Mouse (Mus musculus): ENCODE data around the gene Dnah14. TPM values are rescaled to one million over a fixed set of nuclear protein-coding genes. Genes with fewer than 3 reads are reported as not detected.
A peak's percentile ranks its signal among the peaks of the same experiment; 100 is the strongest.

Dnah14 gene
- total and polyA plus RNA-seq, 3 experiments: 0.03 to 0.98 (median 0.74) TPM

GRCm38 (mm10) chr1:181599376-181599775 is 23.0 kb downstream of the Dnah14 start:
- H3K9me3 ChIP-seq (replicated peaks; ENCODE audit: low read length): no peaks in the 10 kb centered on the region
- H3K36me3 ChIP-seq (replicated peaks in 1 of 2; ENCODE audit: control insufficient read depth in 1 of 2, insufficient read depth in 1 of 2, low read length in 1 of 2): no peaks in the 10 kb centered on the region
- H3K9ac ChIP-seq (ENCODE audit: insufficient read depth, low read depth): no peak overlapping the region
- H3K4me3 ChIP-seq (replicated peaks in 1 of 3; ENCODE audit: low read depth in 2 of 3, low read length in 2 of 3, poor library complexity in 1 of 3): no peak overlapping the region
- H3K27me3 ChIP-seq (replicated peaks): no peaks in the 10 kb centered on the region
- TF ChIP-seq TBP (conservative IDR thresholded peaks at IDR 0.05; ENCODE audit: low read depth, low read length) (no peak), MAX (IDR thresholded peaks at IDR 0.05; ENCODE audit: low read length) (no peak), CHD2 (IDR thresholded peaks at IDR 0.05; ENCODE audit: low read length) (no peak), NRF1 (IDR thresholded peaks at IDR 0.05; ENCODE audit: low read depth, low read length) (no peak), JUN (IDR thresholded peaks at IDR 0.05; ENCODE audit: insufficient read depth, low read depth, low read length) (no peak)
- no peak overlapping the region for H3K4me2 ChIP-seq (ENCODE audit: insufficient read depth, low read depth, poor library complexity, severe bottlenecking)
- in situ Hi-C loops (cut with MboI; ENCODE audit: low pct_ligation_motif_present, low pct_unique_long_range_greater_than_20kb, low sequenced_read_pairs) (no loop called here), dilution Hi-C loops (cut with MboI; ENCODE audit: extremely low pct_ligation_motif_present, extremely low pct_unique_long_range_greater_than_20kb, low sequenced_read_pairs) (no loop called here)
- H3K4me1 ChIP-seq (ENCODE audit: control insufficient read depth in 1 of 2, insufficient read depth in 2 of 2): no peaks in the 10 kb centered on the region
- no peak for DNase-seq (ENCODE audit: extremely low read depth)
- no peaks in the 10 kb centered on the region for H3K79me2 ChIP-seq (replicated peaks; ENCODE audit: control insufficient read depth, extremely low read depth, insufficient read depth, poor library complexity, severe bottlenecking)
- H3K27ac ChIP-seq (ENCODE audit: insufficient read depth, low read depth): no peak overlapping the region

DNA sequence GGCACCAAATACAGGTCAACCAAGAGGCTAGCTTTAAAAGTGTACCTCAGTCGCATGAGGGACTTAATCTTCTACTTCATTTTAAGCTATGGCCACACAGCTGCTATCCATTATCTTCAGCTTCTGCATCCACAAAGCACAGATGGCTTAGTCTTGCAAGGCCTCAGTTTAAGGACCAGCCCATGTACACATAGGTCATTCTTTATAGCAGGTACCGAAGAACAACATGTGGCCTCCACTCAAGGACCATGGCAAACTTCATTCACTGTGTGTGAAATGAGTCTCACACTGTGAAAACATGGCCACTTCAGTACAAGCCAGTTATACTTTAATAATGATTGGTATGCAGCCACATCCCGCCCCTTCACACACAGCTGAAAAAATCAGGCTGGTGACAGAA is 34.8 kb downstream of the Dnah14 start:
- Histone ChIP-seq H3K9me3 (replicated peaks; ENCODE audit: low read length) (no peaks in the 10 kb centered on the region), H3K79me2 (replicated peaks; ENCODE audit: control insufficient read depth, extremely low read depth, insufficient read depth, poor library complexity, severe bottlenecking) (no peaks in the 10 kb centered on the region), H3K4me2 (ENCODE audit: insufficient read depth, low read depth, poor library complexity, severe bottlenecking) (no peak overlapping the region), H3K9ac (ENCODE audit: insufficient read depth, low read depth) (no peak overlapping the region), H3K27me3 (replicated peaks) (no peaks in the 10 kb centered on the region), H3K4me1 (ENCODE audit: control insufficient read depth in 1 of 2, insufficient read depth in 2 of 2) (peaks cover 0 to 6% of the 10 kb centered on the region in 2 experiments; a peak in 2 of 4 replicates), H3K27ac (ENCODE audit: insufficient read depth, low read depth) (no peak overlapping the region), H3K36me3 (replicated peaks in 1 of 2; ENCODE audit: control insufficient read depth in 1 of 2, insufficient read depth in 1 of 2, low read length in 1 of 2) (no peaks in the 10 kb centered on the region), H3K4me3 (replicated peaks in 1 of 3; ENCODE audit: low read depth in 2 of 3, low read length in 2 of 3, poor library complexity in 1 of 3) (no peak overlapping the region)
- TF ChIP-seq MXI1 (IDR thresholded peaks at IDR 0.05; ENCODE audit: low read depth, low read length): no peak
- no peak for TF ChIP-seq SIN3A (IDR thresholded peaks at IDR 0.05; ENCODE audit: low read length)
- no peak for TF ChIP-seq MEF2A (IDR thresholded peaks at IDR 0.05; ENCODE audit: borderline replicate concordance, low read depth, low read length)
- TF ChIP-seq MAFK (IDR thresholded peaks at IDR 0.05; ENCODE audit: insufficient replicate concordance, low read length): no peak
- TF ChIP-seq MAX (IDR thresholded peaks at IDR 0.05; ENCODE audit: low read length): no peak
- DNase-seq (ENCODE audit: extremely low read depth): no peak
- in situ Hi-C loops (cut with MboI; ENCODE audit: low pct_ligation_motif_present, low pct_unique_long_range_greater_than_20kb, low sequenced_read_pairs) (no loop called here), dilution Hi-C loops (cut with MboI; ENCODE audit: extremely low pct_ligation_motif_present, extremely low pct_unique_long_range_greater_than_20kb, low sequenced_read_pairs) (no loop called here)

GRCm38 (mm10) chr1:181615866-181616491 is 39.6 kb downstream of the Dnah14 start:
- H3K4me2 ChIP-seq (ENCODE audit: insufficient read depth, low read depth, poor library complexity, severe bottlenecking): peak overlapping the region; percentile 87
- H3K9ac ChIP-seq (ENCODE audit: insufficient read depth, low read depth): no peak overlapping the region
- no peaks in the 10 kb centered on the region for H3K9me3 ChIP-seq (replicated peaks; ENCODE audit: low read length)
- peak; percentile 93 for DNase-seq (ENCODE audit: extremely low read depth)
- no peak overlapping the region for H3K27ac ChIP-seq (ENCODE audit: insufficient read depth, low read depth)
- no peaks in the 10 kb centered on the region for H3K79me2 ChIP-seq (replicated peaks; ENCODE audit: control insufficient read depth, extremely low read depth, insufficient read depth, poor library complexity, severe bottlenecking)
- H3K4me3 ChIP-seq (replicated peaks in 1 of 3; ENCODE audit: low read depth in 2 of 3, low read length in 2 of 3, poor library complexity in 1 of 3): peak overlapping the region; percentile 3 to 37 (median 28)
- no peaks in the 10 kb centered on the region for H3K36me3 ChIP-seq (replicated peaks in 1 of 2; ENCODE audit: control insufficient read depth in 1 of 2, insufficient read depth in 1 of 2, low read length in 1 of 2)
- dilution Hi-C loops (cut with MboI; ENCODE audit: extremely low pct_ligation_motif_present, extremely low pct_unique_long_range_greater_than_20kb, low sequenced_read_pairs): no loop called here
- H3K4me1 ChIP-seq (ENCODE audit: control insufficient read depth in 1 of 2, insufficient read depth in 2 of 2): peaks cover 0 to 15% of the 10 kb centered on the region in 2 experiments; a peak in 2 of 4 replicates
- in situ Hi-C loops (cut with MboI; ENCODE audit: low pct_ligation_motif_present, low pct_unique_long_range_greater_than_20kb, low sequenced_read_pairs): no loop called here
- no peaks in the 10 kb centered on the region for H3K27me3 ChIP-seq (replicated peaks)
- TF ChIP-seq SMC3 (IDR thresholded peaks at IDR 0.05; ENCODE audit: low read depth, low read length) (peak; percentile 91), ZC3H11A (IDR thresholded peaks at IDR 0.05; ENCODE audit: low read depth, low read length) (0 out of 2 replicates have a peak, but pooled peaks have one; percentile 9), POLR2A (IDR thresholded peaks at IDR 0.05; ENCODE audit: low read depth, low read length) (no peak), MAX (IDR thresholded peaks at IDR 0.05; ENCODE audit: low read length) (0 out of 2 replicates have a peak, but pooled peaks have one; percentile 50), EP300 (IDR thresholded peaks at IDR 0.05; ENCODE audit: low read length) (peak; percentile 71), ZNF384 (IDR thresholded peaks at IDR 0.05; ENCODE audit: low read depth, low read length) (no peak), IRF4 (IDR thresholded peaks at IDR 0.05; ENCODE audit: low read depth, low read length) (peak; percentile 97), MYC (IDR thresholded peaks at IDR 0.05; ENCODE audit: low read depth, low read length) (peak; percentile 68; the same call in 1 of the 2 replicates), ZMIZ1 (IDR thresholded peaks at IDR 0.05; ENCODE audit: low read depth, low read length) (no peak), NELFE (IDR thresholded peaks at IDR 0.05; ENCODE audit: low read depth, low read length) (no peak), CHD2 (IDR thresholded peaks at IDR 0.05; ENCODE audit: low read length) (no peak), GABPA (IDR thresholded peaks at IDR 0.05; ENCODE audit: insufficient replicate concordance, low read depth, low read length) (no peak), USF2 (conservative IDR thresholded peaks at IDR 0.05; ENCODE audit: low read depth, low read length) (no peak), KAT2A (IDR thresholded peaks at IDR 0.05; ENCODE audit: insufficient replicate concordance, low read length) (no peak), BHLHE40 (IDR thresholded peaks at IDR 0.05; ENCODE audit: low read depth, low read length) (0 out of 2 replicates have a peak, but pooled peaks have one; percentile 39), ETS1 (conservative IDR thresholded peaks at IDR 0.05; ENCODE audit: low read depth, low read length) (no peak), MAZ (IDR thresholded peaks at IDR 0.05; ENCODE audit: low read depth, low read length) (no peak), JUND (conservative IDR thresholded peaks at IDR 0.05; ENCODE audit: low read depth, low read length) (peak; percentile 85), SIN3A (IDR thresholded peaks at IDR 0.05; ENCODE audit: low read length) (no peak)

Measured in CH12.LX (cell line).